Mouse (Mus musculus) lung, postnatal 0 days (tissue): ENCODE measurements around the gene Apaf1. TPM values are rescaled to one million over a fixed set of nuclear protein-coding genes. Genes with fewer than 3 reads are reported as not detected.

ENCODE experiments used
- ATAC-seq: fragments of 200-750 bp; cut with Nextera tagmentation; 2 replicates; pipeline ENCODE4 v1.8.0; 2017; ENCODE audit warnings: moderate library complexity
- DNase-seq: peaks from one replicate; pipeline ENCODE4 v3.0.0-alpha.2; 2016; ENCODE audit warnings: low spot score
- H3K27ac ChIP-seq: fragments of 300-500 bp; sonication (generic); 2 replicates; pipeline ENCODE4 v1.5.1; 2014; ENCODE audit warnings: antibody characterized with exemption, mild to moderate bottlenecking, low read length, mixed read lengths
- H3K27me3 ChIP-seq: fragments of 300-500 bp; sonication (generic); replicated peaks from 2 replicates; pipeline ENCODE4 v1.6.1; 2014; ENCODE audit warnings: low read length, mixed read lengths; ENCODE audit not compliant: insufficient read depth
- H3K36me3 ChIP-seq: fragments of 300-500 bp; sonication (generic); 2 replicates; pipeline ENCODE4 v1.6.1; 2014; ENCODE audit warnings: low read length, mixed read lengths; ENCODE audit not compliant: insufficient read depth
- H3K4me1 ChIP-seq: fragments of 300-500 bp; sonication (generic); 2 replicates; pipeline ENCODE4 v1.6.1; 2014; ENCODE audit warnings: antibody characterized with exemption, low read depth, low read length, mixed read lengths; ENCODE audit not compliant: insufficient read depth
- H3K4me2 ChIP-seq: fragments of 300-500 bp; sonication (generic); replicated peaks from 2 replicates; pipeline ENCODE4 v1.6.1; 2014; ENCODE audit warnings: low read depth, mild to moderate bottlenecking, low read length, moderate library complexity, mixed read lengths
- H3K4me3 ChIP-seq: fragments of 300-500 bp; sonication (generic); 2 replicates; pipeline ENCODE4 v1.5.1; 2014; ENCODE audit warnings: low read depth, low read length
- H3K9ac ChIP-seq: fragments of 300-500 bp; sonication (generic); replicated peaks from 2 replicates; pipeline ENCODE4 v1.6.1; 2014; ENCODE audit warnings: low read depth, mild to moderate bottlenecking
- H3K9me3 ChIP-seq: fragments of 300-500 bp; sonication (generic); 2 replicates; pipeline ENCODE4 v1.6.1; 2016; ENCODE audit warnings: low read length, mixed read lengths
- CTCF ChIP-seq: IDR thresholded peaks from 2 replicates; pipeline ENCODE4 v1.5.1; 2016; ENCODE audit warnings: antibody characterized with exemption, mild to moderate bottlenecking
- EP300 ChIP-seq: IDR thresholded peaks from 2 replicates; pipeline ENCODE4 v1.6.1; 2016; ENCODE audit warnings: antibody characterized with exemption, mild to moderate bottlenecking, control low read depth
- WGBS: fragments of 180-500 bp; shearing (Covaris S2); extraction: QIAGEN DNeasy Blood & Tissue Kit; methylation state at CpG from one replicate; pipeline ENCODE4 v1.1.7; 2014; 5-methylcytosine and 5-hydroxymethylcytosine counted together
- polyA plus RNA-seq: library from polyadenylated mRNA; unstranded; fragments of >200 nt; fragmentation: Nextera tagmentation; extraction: Ambion mirVana; gene quantifications from 2 replicates; pipeline ENCODE4 v1.2.1, GENCODE M21; 2015

Apaf1 gene
- polyA plus RNA-seq, 1 experiment from 2014 or later: 14.3 TPM

GRCm38 (mm10) chr10:90942001-90942700 is 140.4 kb downstream of the Apaf1 start:
- no peaks in the 10 kb centered on the region for H3K27me3 ChIP-seq
- 68% methylated on average over 14 of the region's 14 CpGs for WGBS
- DNase-seq (no peak), ATAC-seq (no peak)
- no peak overlapping the region for H3K27ac ChIP-seq
- TF ChIP-seq EP300 (no peak), CTCF (no peak)
- H3K4me3 ChIP-seq: no peak overlapping the region
- no peaks in the 10 kb centered on the region for H3K36me3 ChIP-seq
- H3K9ac ChIP-seq: no peak overlapping the region
- H3K4me2 ChIP-seq: no peak overlapping the region
- H3K9me3 ChIP-seq: no peaks in the 10 kb centered on the region
- no peaks in the 10 kb centered on the region for H3K4me1 ChIP-seq

- H3K27ac ChIP-seq: no peak overlapping the region
- DNase-seq (no peak), ATAC-seq (no peak)
- no peaks in the 10 kb centered on the region for H3K36me3 ChIP-seq
- no peak overlapping the region for H3K4me2 ChIP-seq
- WGBS: 74% methylated on average over 15 of the region's 15 CpGs
- H3K27me3 ChIP-seq: no peaks in the 10 kb centered on the region
- no peak overlapping the region for H3K9ac ChIP-seq
- H3K4me1 ChIP-seq: no peaks in the 10 kb centered on the region
- H3K4me3 ChIP-seq: no peak overlapping the region
- TF ChIP-seq EP300 (no peak), CTCF (no peak)
- H3K9me3 ChIP-seq: no peaks in the 10 kb centered on the region
Measured at GRCm38 (mm10) chr10:90940521-90941520, 141.7 kb downstream of the Apaf1 start.

Other genes starting within 250 kb of the Apaf1 start
- 31.6 and 34.3 TPM in 2 replicates for gene Ikbip, start 170 bp upstream of the Apaf1 start, polyA plus RNA-seq
- 336 and 358 TPM in 2 replicates for gene Slc25a3, start 41.3 kb upstream of the Apaf1 start, polyA plus RNA-seq
- 53.3 and 67.4 TPM in 2 replicates for gene Tmpo, start 98.5 kb upstream of the Apaf1 start, polyA plus RNA-seq